Mouse (Mus musculus) 3134 (cell line): ENCODE measurements at regions not wholly inside any gene's neighbourhood (a gene's known extent, or its start where the extent isn't known, plus 50 kb on each side); places are given as distances from the start of the nearest gene placed in this dataset.

Source experiments
- DNase-seq: peaks from one replicate; pipeline ENCODE4 v3.0.0-alpha.2; 2011; ENCODE audit warnings: low spot score; ENCODE audit not compliant: insufficient read length; ENCODE audit errors: extremely low read depth

DNA sequence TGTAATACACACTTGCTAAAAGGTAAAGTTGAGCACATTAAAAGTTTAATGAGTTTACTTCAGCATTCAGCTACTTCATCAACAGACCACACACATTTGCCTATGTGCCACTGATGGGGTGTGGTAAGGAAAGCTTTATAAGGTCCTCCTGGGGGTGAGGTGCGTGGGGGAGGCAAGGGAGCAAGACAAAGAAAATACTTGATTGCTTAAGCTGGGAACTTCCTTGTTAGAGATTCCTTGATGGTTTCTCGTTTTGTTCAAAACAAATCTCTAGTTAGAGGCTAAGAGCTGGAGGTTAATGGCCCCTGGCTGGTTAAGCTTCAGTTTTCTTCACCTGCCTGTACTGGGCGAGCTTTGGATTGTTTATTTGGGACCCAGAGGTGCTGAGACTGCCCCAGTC, 220.7 kb downstream of the Maf start:
- DNase-seq = no peak

DNA sequence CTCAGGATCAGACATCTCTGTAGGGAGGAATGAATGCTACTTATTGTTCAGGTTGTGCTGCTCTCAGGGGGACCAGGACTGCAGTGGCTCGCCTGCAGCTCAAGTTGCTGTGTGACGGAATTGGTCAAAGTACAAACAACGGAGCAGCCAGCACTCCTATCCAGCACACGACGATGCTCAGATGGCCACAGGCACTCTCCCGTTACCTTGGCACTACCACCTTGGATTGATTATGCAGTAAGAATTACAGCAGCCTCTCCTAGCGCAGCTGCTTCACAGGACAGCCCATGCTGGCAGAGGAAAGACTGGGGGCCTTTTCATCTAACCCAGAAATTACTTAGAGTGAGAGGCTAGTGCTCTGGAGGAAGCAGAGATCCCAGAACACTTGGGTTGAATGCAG, 226.5 kb downstream of the Maf start:
- DNase-seq = no peak

DNA sequence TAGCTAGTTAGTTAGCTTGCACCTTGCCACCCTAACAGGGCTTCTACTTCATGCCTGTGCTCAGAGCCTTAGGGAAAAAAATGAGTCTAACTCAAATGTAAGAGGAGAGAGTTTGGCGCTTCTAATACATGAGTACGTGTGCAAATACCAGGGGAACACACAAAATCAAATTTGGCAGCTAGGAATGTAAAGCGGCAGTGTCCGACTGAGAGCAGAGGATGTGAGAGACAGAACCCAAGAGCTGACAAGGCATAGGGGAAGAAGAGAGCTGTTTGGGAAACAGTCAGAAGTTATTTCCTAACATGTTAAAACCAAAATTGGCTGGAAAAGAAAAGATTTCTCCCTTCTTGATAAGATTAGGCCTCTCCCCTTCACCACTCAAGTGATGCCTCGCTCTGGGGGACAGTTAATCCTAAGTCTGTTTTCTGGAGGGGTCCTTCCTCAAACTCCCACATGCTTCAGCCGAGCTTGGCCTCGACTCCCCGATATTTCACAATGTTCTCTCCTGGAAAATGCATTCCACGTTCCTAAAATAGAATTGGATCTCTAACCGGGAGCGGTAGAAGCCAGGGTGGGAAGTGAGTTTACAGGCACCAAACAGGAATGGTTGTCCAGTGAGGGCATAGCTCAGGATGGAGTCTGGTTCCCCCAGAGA, 229.1 kb downstream of the Maf start:
- DNase-seq = no peak

DNA sequence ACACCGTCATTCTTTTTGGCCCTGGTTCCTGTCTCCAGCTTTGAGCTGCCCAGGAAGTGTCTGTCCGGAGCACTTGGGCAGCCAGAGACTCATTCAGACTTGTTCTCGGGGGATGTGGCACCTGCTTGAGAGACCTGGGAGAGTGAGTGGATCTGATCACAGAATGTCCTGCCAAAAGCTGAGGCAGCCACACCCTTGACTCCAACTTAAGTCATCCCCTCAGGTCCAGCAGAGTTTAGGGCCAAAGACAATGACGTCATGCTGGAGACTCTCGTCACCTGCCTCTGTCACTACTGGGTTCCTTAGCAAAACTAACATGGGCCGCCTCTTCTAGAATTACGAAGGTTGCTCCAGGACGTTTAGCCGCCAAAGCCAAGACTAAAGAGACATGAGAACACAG, 231.5 kb downstream of the Maf start:
- no peak for DNase-seq

DNA sequence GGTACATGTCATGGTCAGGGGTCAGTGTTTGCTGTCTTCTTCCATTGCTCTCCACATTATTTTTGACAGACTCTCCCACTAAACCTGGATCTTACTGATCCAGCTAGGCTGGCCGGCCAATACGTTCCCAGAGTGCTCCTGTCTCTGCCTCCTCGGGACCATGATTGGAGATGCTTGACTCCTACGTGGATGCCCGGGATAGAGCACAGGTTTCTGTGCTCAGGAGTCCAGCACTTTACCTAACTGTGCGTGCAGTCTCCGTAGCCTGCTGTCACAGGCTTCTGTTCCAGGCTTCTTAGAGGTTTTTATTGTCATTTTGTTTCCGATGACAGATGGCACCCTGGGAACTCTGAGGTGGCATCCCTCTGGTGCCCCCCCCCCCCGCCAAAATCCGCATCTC, 232.4 kb downstream of the Maf start:
- no peak for DNase-seq

- DNase-seq = no peak
These were observed 233.6 kb downstream of the Maf start for GRCm38 (mm10) chr8:115473974-115474373.

DNA sequence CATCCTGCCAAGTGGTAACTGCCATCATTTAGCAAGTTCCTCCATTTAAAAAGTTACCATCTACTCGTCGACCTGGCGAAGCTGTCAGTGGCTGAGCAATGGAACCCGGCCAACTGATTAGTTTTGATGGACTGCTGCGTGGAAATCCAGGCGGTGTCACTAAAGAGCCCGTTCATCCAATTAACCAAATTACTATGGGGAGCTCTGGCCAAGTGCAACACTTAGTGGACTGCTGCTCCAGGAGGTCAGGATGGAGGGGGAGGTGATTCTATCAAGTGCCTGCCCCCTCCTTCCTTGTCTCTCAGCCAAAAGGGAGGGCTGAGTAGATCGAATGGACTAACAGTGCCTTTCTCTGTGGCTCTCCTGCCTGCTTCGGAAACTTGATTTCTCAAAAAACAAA, 241.0 kb downstream of the Maf start:
- no peak for DNase-seq

DNA sequence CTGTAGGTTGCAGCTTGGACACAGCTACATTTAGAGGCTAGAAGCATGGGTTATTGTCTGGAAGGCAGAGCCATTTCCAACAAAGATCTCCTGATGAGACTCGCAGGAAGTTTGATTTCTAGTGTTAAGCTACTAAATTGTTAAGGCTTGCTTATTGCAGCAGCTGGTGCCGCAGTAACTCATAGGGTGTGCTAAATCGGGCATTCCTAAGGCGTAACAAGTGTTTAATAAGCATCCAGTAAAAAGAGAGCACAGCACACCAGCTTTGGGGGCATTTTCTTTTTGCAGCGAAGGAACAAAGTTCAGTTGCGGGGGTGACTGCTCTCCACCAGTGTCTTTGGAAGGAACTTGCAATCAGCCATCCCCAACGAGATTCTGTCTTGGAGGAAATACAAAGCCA, 241.5 kb downstream of the Maf start:
- DNase-seq = no peak

- no peak for DNase-seq
These were observed 244.9 kb downstream of the Maf start for GRCm38 (mm10) chr8:115462657-115463056.

DNA sequence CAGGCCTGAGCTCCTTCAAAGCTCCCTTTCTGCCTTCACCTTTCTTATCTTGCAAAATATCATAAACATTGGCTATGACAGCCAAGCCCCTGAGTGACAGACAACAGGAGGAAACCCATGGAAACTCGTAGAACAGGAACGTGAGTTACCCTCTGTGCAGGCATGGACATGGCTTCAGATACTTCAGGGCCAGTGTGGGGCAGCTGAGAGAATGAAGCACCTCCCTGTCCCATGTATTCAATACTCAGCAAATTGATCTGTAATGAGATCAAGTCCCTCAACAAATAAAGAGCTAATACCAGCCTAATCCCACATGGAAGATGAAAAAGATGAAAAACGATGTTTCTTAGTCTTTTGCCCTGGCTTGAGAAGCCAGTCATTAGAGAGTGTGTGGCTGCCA, 249.5 kb downstream of the Maf start:
- no peak for DNase-seq

GRCm38 (mm10) chr8:115450789-115451188, 256.8 kb downstream of the Maf start:
- no peak for DNase-seq

GRCm38 (mm10) chr8:115448367-115448766, 259.2 kb downstream of the Maf start:
- no peak for DNase-seq

DNA sequence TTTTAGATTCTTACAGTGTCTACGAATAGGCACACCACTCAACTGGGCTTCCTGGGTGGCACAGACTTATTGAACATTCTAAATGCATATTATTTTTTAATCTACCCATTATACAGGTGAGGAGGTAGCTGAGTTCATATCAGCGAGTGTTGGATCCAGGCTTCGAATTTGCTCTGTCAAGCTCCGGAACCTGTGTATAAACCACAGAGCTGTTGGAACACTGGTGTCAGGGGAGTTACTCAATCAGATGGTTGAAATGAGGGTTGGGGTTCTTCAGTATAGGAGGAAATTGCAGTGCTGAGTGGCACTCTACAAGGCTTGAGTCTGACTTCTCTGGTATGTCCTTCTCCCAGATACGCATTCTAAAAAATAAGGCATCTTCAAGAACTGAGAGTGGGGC, 263.1 kb downstream of the Maf start:
- DNase-seq = no peak

- DNase-seq = no peak
These were observed 265.5 kb downstream of the Maf start for GRCm38 (mm10) chr8:115441943-115442550.

DNA sequence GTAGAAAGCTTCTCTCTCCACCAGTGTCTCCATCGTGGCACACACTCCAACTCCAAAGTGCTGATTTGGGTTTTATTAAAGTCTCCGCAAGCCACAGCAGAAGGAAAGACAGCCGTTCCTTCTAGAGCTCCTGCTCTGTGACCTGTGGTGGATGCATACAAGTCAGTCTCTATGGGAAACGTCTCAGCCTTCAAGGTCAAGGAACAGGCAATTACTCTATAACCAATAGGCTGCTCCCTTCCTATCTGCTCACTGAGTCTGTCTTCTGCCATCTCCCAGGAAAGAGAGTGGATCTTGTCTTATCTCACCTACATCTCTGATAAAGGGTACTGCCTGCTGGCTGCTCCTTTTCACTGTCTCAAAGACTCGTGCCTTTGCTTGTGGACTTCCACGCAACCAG, 266.3 kb downstream of the Maf start:
- DNase-seq = no peak

GRCm38 (mm10) chr8:115440151-115440550, 267.4 kb downstream of the Maf start:
- no peak for DNase-seq

- no peak for DNase-seq
These were observed 268.1 kb downstream of the Maf start for GRCm38 (mm10) chr8:115439512-115439911.

- DNase-seq = no peak
These were observed 269.6 kb downstream of the Maf start for GRCm38 (mm10) chr8:115437956-115438355.

DNA sequence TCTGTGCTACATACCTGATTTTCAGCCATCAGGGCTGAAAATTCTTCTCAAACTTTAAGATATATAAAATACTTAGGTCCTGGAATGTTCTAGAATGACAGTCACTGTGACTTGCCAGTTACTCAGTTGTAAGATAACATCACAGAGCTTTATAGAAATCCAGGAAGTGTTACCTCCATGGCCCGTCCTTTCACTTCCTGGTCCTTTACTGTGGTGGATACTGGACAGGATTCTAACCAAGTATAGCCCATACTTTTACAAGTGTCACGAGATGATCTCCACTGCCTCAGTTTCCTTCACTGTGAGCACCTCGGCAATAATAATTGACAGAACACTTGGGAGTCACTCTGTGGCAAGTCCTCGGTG, 271.3 kb downstream of the Maf start:
- no peak for DNase-seq

DNA sequence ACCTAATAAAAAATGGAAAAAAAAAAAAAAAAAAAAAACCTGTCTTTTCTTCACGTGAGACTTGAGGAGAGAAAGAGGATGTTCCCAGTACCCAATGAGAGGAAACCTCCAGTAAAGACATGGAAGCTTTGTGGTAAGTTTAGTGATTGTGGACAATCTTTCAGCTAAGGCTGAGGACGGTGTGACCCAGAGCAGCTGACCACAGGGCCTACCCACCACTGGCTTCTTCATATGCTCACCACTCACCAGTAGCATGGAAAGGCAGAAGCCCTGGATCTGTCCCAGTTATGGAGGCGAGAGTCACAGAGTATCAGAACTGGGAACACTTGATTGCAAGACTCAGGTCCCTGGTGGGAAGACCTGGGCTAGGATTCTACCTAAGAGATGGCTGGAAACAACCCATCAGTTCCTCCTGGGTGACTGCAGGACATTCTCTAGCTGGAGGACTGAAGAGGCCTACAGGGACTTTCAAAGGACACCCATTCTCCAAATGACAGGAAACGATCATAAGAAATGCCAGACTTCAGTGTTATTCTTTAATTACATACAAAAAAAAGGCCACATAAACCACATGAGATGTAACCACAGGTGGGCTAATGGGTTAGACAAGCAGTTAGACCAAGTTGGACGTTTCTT, 271.8 kb downstream of the Maf start:
- no peak for DNase-seq

DNA sequence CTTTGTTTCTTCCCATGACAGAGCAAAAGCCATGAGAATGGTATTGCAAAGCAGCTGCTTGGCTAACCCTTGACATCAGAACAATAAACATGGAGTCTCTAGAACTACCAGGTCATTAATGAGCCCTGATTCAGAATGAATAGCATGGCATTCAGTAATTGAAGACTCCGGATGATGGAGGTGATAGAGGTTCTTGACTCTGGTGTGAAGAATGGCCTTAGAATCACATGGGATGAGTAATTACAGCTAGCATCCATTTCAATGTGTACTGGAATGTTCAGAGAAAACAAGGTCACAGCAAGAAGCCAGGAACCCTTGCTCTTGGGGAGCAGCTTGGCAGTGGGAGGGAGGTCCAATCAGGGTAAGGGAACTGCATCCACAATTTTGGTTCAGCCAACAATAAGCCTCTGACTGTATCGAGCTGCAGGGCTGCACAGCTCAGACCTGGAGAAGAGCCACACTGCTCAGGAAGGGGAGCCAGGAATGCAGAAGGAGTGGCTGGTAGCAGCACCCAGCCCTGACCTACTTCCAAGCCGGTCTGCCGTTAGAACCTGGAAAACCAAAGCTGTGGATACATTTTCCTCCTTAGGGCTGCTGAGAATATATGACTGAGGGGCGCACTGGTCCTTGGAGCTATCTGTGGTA, 275.1 kb downstream of the Maf start:
- DNase-seq = no peak

GRCm38 (mm10) chr8:115430793-115431192, 276.8 kb downstream of the Maf start:
- no peak for DNase-seq
